Mouse (Mus musculus): ENCODE results near the gene Psme3.

GRCm38 (mm10) chr11:101277381-101278222, 38.4 kb upstream of the Psme3 start:
- no peak for TF ChIP-seq CTCF (IDR thresholded peaks at IDR 0.05; ENCODE audit: low read depth)
- no peak for TF ChIP-seq EP300 (IDR thresholded peaks at IDR 0.05; ENCODE audit: low read depth)
